Comparison of ENCODE assay signal across 23 mouse cellular contexts in genomic region chr7:83012145-83012544, GRCm38 (mm10).
DNase-seq lines count a peak whose midpoint lies in the region; ATAC-seq and TF ChIP-seq lines count a peak whose summit lies in the region.
"Had no signal": no experiment of that assay in that cellular context is flagged by ENCODE, and none has a peak within 500 bp of the region (broad histone marks: within the 10 kb centered on the region; RNA-seq: fewer than 3 reads in every experiment).

No protein-coding gene starts in this region.

- no peak overlapping the region for H3K4me3 ChIP-seq in forebrain, postnatal 0 days (ENCODE audit: low read depth, low read length)
- no peak overlapping the region for H3K4me3 ChIP-seq in forebrain, embryonic 11.5 days (ENCODE audit: low read depth, low read length)
- H3K4me3 ChIP-seq in cortical plate, adult 2 months (ENCODE audit: insufficient read depth, low read length): no peak overlapping the region
- H3K4me3 ChIP-seq: forebrain, embryonic 10.5 days; heart, adult 2 months; heart, embryonic 10.5 days; heart, embryonic 13.5 days had no signal

- peak; percentile 55; the same call in 1 of the 2 replicates for ATAC-seq in forebrain, postnatal 0 days
- no peak for ATAC-seq in forebrain, embryonic 11.5 days (replicated peaks; ENCODE audit: low FRiP score)
- ATAC-seq: CD4-positive, CD25-positive, alpha-beta regulatory T cell, adult 4 months; intestine, postnatal 0 days had no signal

- TF ChIP-seq POLR2A in cortical plate, adult 2 months (IDR thresholded peaks at IDR 0.05; ENCODE audit: extremely low read depth, insufficient read depth, low read length): no peak

- intact Hi-C loops in left cerebral cortex, postnatal 25 days (cut with DNase I): loop anchor here (1.0 to 10.0 kb wide), 3 partner anchors 89 to 370 kb away; no protein-coding TSS in a partner anchor

- no peak overlapping the region for H3K9ac ChIP-seq in forebrain, postnatal 0 days
- H3K9ac ChIP-seq in forebrain, embryonic 11.5 days (ENCODE audit: low read length): no peak overlapping the region
- H3K9ac ChIP-seq: heart, embryonic 13.5 days; hindbrain, embryonic 14.5 days had no signal

- no peaks in the 10 kb centered on the region for H3K9me3 ChIP-seq in forebrain, postnatal 0 days (ENCODE audit: low read length)
- no peaks in the 10 kb centered on the region for H3K9me3 ChIP-seq in forebrain, embryonic 11.5 days (ENCODE audit: control insufficient read depth, low read length)
- H3K9me3 ChIP-seq: forebrain, embryonic 10.5 days; heart, embryonic 10.5 days; heart, embryonic 13.5 days had no signal

- H3K36me3 ChIP-seq in forebrain, postnatal 0 days (ENCODE audit: insufficient read depth): no peaks in the 10 kb centered on the region
- no peaks in the 10 kb centered on the region for H3K36me3 ChIP-seq in forebrain, embryonic 11.5 days (ENCODE audit: control insufficient read depth, insufficient read depth, low read length)
- H3K36me3 ChIP-seq: forebrain, embryonic 10.5 days; heart, embryonic 10.5 days; heart, embryonic 13.5 days had no signal

- no peak overlapping the region for H3K4me2 ChIP-seq in forebrain, postnatal 0 days (ENCODE audit: low read depth)
- H3K4me2 ChIP-seq in forebrain, embryonic 11.5 days (ENCODE audit: low read depth, low read length, severe bottlenecking): no peak overlapping the region
- H3K4me2 ChIP-seq: heart, embryonic 13.5 days; hindbrain, embryonic 14.5 days had no signal

- H3K27me3 ChIP-seq in forebrain, postnatal 0 days (ENCODE audit: insufficient read depth, low read length): no peaks in the 10 kb centered on the region
- no peaks in the 10 kb centered on the region for H3K27me3 ChIP-seq in forebrain, embryonic 11.5 days (ENCODE audit: control insufficient read depth, insufficient read depth, low read length)
- H3K27me3 ChIP-seq: heart, embryonic 13.5 days had no signal

- no peak for TF ChIP-seq CTCF in forebrain, postnatal 0 days (IDR thresholded peaks at IDR 0.05; ENCODE audit: low read depth)
- TF ChIP-seq CTCF in cortical plate, adult 2 months (IDR thresholded peaks at IDR 0.05; ENCODE audit: extremely low read depth, insufficient read depth, low read length): no peak

- H3K27ac ChIP-seq in forebrain, postnatal 0 days (ENCODE audit: low read depth, low read length): no peak overlapping the region
- H3K27ac ChIP-seq in forebrain, embryonic 11.5 days (ENCODE audit: low read depth, low read length): no peak overlapping the region
- H3K27ac ChIP-seq in cortical plate, adult 2 months (ENCODE audit: insufficient read depth, low read length): peak overlapping the region; percentile 78
- H3K27ac ChIP-seq: forebrain, embryonic 10.5 days; heart, adult 2 months; heart, embryonic 10.5 days; heart, embryonic 13.5 days; hindbrain, embryonic 14.5 days had no signal

- WGBS in forebrain, postnatal 0 days: 46% methylated on average over 2 of the region's 2 CpGs
- 89% methylated on average over 2 of the region's 2 CpGs for WGBS in forebrain, embryonic 11.5 days

- DNase-seq in forebrain, postnatal 0 days: no peak
- DNase-seq in forebrain, embryonic 11.5 days (ENCODE audit: low spot score): no peak
- DNase-seq in left cerebral cortex, postnatal 25 days (ENCODE audit: low spot score in 2 of 2): peak; percentile 13 to 60
- no peak for DNase-seq in left cerebral cortex, adult 18-20 months (ENCODE audit: low spot score in 2 of 2)
- DNase-seq in gastrocnemius, adult 18-20 months (ENCODE audit: low spot score): no peak
- DNase-seq: adrenal gland, adult 2 months; adrenal gland, postnatal 14 days; cerebellum, adult 2 months; cerebellum, postnatal 10 days; cerebellum, postnatal 36 days; gastrocnemius, postnatal 10 days; gastrocnemius, postnatal 36 days; heart, adult 2 months; heart, postnatal 14 days; heart, postnatal 4 days; kidney, adult 2 months had no signal

- 0 out of 2 replicates have a peak, but pooled peaks cover 5% of the 10 kb centered on the region for H3K4me1 ChIP-seq in forebrain, postnatal 0 days (ENCODE audit: insufficient read depth)
- H3K4me1 ChIP-seq in forebrain, embryonic 11.5 days (replicated peaks; ENCODE audit: control insufficient read depth, insufficient read depth, low read length): 0 out of 2 replicates have a peak, but pooled peaks cover 3% of the 10 kb centered on the region
- H3K4me1 ChIP-seq in cortical plate, adult 2 months (ENCODE audit: control insufficient read depth, insufficient read depth, low read length): peaks cover 10% of the 10 kb centered on the region
- H3K4me1 ChIP-seq: heart, embryonic 10.5 days; heart, embryonic 13.5 days had no signal

Comparison
In these comparisons a context has a peak if more than half of its experiments do, and no peak if none do; other contexts are left out.
1. DNase-seq: peak in left cerebral cortex, postnatal 25 days (2 of 2); none in forebrain, postnatal 0 days (single experiment), forebrain, embryonic 11.5 days (single experiment), left cerebral cortex, adult 18-20 months (0 of 2) and gastrocnemius, adult 18-20 months (single experiment).